Mouse (Mus musculus) spleen, adult 2 months (tissue): ENCODE data around the gene Cox6a2.

Experiments used
- CTCF ChIP-seq: fragments of 200-500 bp; IDR thresholded peaks from 2 replicates; pipeline ENCODE4 v1.5.1; 2011; ENCODE audit warnings: mild to moderate bottlenecking, inconsistent platforms; ENCODE audit not compliant: insufficient read depth, insufficient read length, insufficient replicate concordance; ENCODE audit errors: extremely low read depth
- POLR2A ChIP-seq: fragments of 200-500 bp; IDR thresholded peaks from 2 replicates; pipeline ENCODE4 v1.6.1; 2011; ENCODE audit warnings: low read depth, low read length, inconsistent platforms

DNA sequence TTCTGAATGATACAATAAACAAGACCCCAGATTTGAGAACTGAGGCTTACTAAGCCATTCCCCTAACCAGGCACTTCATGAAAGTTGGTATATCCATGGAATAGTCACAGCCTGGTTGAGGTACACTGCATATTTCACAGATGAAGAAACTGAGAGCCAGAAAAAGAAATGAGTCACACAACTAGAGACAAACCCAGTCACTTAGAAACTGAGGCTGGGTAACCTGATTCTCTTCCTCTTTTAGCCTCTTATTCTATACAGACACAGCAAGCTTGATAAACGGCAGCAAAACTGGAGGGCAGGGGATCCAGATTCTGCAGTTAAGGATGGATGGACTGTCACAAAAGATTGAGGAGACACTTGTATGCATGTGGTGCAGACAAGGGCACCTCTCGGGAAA lies 28.6 kb upstream of the Cox6a2 start:
- TF ChIP-seq CTCF, result no peak
- TF ChIP-seq POLR2A, result no peak
